Mouse (Mus musculus): ENCODE measurements around the gene 4930430F08Rik.
"Not testable (repeated sequence)": the region's sequence is repeated elsewhere in the genome, so short reads cannot be mapped to it uniquely, and the experiment has no call there.

4930430F08Rik gene

GRCm38 (mm10) chr10:100590323-100590722 is at the start of gene 4930430F08Rik, which contains the start of gene 1700017N19Rik:
4930430F08Rik (minus strand) TSS chr10:100590423.
1700017N19Rik (plus strand) TSS chr10:100590484.
- DNase-seq: no peak

GRCm38 (mm10) chr10:100629762-100630438 is 39.7 kb upstream of the 4930430F08Rik start:
- peak; percentile 2 to 6 for DNase-seq

GRCm38 (mm10) chr10:100622494-100622893 is 32.3 kb upstream of the 4930430F08Rik start:
- no peak for DNase-seq

GRCm38 (mm10) chr10:100620040-100620439 is 29.8 kb upstream of the 4930430F08Rik start:
- DNase-seq: no peak

- no peak for DNase-seq
These were observed 29.3 kb upstream of the 4930430F08Rik start for GRCm38 (mm10) chr10:100619474-100619873.

- no peak for DNase-seq
These were observed 27.1 kb upstream of the 4930430F08Rik start for GRCm38 (mm10) chr10:100617233-100617903.

- DNase-seq: no peak
These were observed 14.0 kb upstream of the 4930430F08Rik start for GRCm38 (mm10) chr10:100604254-100604653.

- DNase-seq: no peak
These were observed 13.3 kb upstream of the 4930430F08Rik start for GRCm38 (mm10) chr10:100603511-100603910.

GRCm38 (mm10) chr10:100598339-100598738 is 8.1 kb upstream of the 4930430F08Rik start:
- no peak for DNase-seq

- peak; percentile 86 to 90 for DNase-seq
These were observed 1.3 kb downstream of the 4930430F08Rik start for GRCm38 (mm10) chr10:100588932-100589388.

GRCm38 (mm10) chr10:100588524-100588923 is 1.7 kb downstream of the 4930430F08Rik start:
- no peak for DNase-seq

GRCm38 (mm10) chr10:100584178-100584577 is 6.0 kb downstream of the 4930430F08Rik start:
- no peak for DNase-seq

GRCm38 (mm10) chr10:100575294-100575693 is 14.9 kb downstream of the 4930430F08Rik start:
- no peak for DNase-seq

GRCm38 (mm10) chr10:100574505-100575149 is 15.6 kb downstream of the 4930430F08Rik start:
- DNase-seq: no peak

GRCm38 (mm10) chr10:100571707-100572106 is 18.5 kb downstream of the 4930430F08Rik start:
- DNase-seq: no peak

GRCm38 (mm10) chr10:100564112-100564511 is 26.1 kb downstream of the 4930430F08Rik start:
- DNase-seq: no peak

GRCm38 (mm10) chr10:100560194-100560883 is 29.9 kb downstream of the 4930430F08Rik start:
- not testable (repeated sequence) for DNase-seq

- no peak for DNase-seq
These were observed 33.6 kb downstream of the 4930430F08Rik start for GRCm38 (mm10) chr10:100556566-100557175.

GRCm38 (mm10) chr10:100524499-100525390 is 65.5 kb downstream of the 4930430F08Rik start:
- no peak for DNase-seq

- no peak for DNase-seq
These were observed 67.9 kb downstream of the 4930430F08Rik start for GRCm38 (mm10) chr10:100522330-100522729.

All from lung, adult 18-20 months (tissue).